Mouse (Mus musculus) ES-E14 (cell line): ENCODE measurements around the gene Uaca.

Experiments
- CHD2 ChIP-seq: IDR thresholded peaks from 2 replicates; pipeline ENCODE4 v1.6.1; 2014; ENCODE audit warnings: mild to moderate bottlenecking, low read depth, low read length, inconsistent platforms
- MAFK ChIP-seq: IDR thresholded peaks from 2 replicates; pipeline ENCODE4 v1.6.1; 2014; ENCODE audit warnings: mild to moderate bottlenecking, low read depth, low read length, inconsistent platforms; ENCODE audit not compliant: insufficient read depth
- ZC3H11A ChIP-seq: IDR thresholded peaks from 2 replicates; pipeline ENCODE4 v1.6.1; 2012; ENCODE audit warnings: low read depth, mild to moderate bottlenecking, inconsistent platforms, low read length, borderline replicate concordance
- ZNF384 ChIP-seq: IDR thresholded peaks from 2 replicates; pipeline ENCODE4 v1.6.1; 2012; ENCODE audit warnings: low read depth, low read length, inconsistent platforms

DNA sequence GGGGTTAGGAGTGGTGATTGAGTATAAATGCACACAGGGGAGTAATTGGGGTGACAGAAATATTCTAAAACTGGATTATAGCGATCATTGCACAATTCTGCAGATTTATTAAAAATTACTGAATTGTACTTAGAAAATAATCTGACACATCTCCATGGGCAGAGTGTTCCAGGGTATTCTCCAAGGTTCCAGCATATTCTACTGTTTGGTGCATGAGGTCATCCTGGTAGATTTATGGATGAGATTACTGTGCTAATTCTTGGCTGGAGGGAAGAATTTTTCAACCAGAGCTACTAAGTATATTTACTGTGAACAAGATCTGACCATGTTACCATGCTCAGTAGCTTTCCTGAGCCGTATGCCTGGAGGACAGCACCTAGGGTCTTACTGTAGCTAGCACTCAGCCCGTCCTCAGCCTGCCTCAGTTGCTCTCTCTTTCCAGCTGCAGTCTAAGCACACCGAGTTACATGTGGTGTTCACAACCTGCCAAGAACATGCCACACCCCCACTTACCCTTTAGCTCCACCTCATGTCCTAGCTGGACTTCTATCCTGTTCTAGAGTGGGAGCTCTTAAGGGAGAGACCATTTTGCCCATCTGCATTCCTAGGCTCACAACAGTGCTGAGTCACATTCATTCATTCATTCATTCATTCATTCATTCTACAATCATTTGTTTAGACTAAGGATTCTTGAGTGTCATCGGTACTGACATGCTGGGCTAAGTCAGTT, 104.1 kb downstream of the Uaca start:
- no peak for TF ChIP-seq ZNF384
- no peak for TF ChIP-seq ZC3H11A
- no peak for TF ChIP-seq CHD2
- no peak for TF ChIP-seq MAFK
